Mouse (Mus musculus): ENCODE measurements at regions not wholly inside any gene's neighbourhood (a gene's known extent, or its start where the extent isn't known, plus 50 kb on each side); places are given as distances from the start of the nearest gene placed in this dataset.

DNA sequence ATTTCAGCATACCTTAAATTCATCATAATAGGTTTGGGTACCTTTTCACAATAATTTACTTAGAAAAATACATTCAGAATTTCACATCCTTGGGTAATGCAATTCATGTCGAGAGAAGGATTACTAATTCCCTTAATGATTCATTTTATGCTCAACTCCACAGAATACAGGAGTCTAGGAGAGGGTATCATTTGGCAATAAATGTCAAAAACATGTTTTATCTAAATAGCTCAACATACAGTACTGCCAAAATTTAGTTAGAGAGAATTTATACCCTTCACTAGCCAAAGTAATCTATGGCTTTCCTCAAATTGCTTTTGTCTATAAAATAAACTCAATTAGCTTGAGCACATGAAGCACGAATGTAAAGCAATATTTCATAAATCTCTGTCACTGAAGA is 144.6 kb upstream of the Zfp804b start:
- TF ChIP-seq CTCF (IDR thresholded peaks at IDR 0.05; ENCODE audit: low read depth) (no peak), EP300 (IDR thresholded peaks at IDR 0.05; ENCODE audit: low read depth) (no peak)

Measured in heart, postnatal 0 days (tissue).